Mouse (Mus musculus) monocyte, adult 5-6 weeks (primary cell): ENCODE results near the gene Elf5. TPM values are rescaled to one million over a fixed set of nuclear protein-coding genes. Genes with fewer than 3 reads are reported as not detected.

Source experiments
- total RNA-seq: library from RNA; stranded (forward); fragments of 200-1000, 200-491, 200-594 nt; gene quantifications from 3 replicates; pipeline ENCODE4 v1.2.3, GENCODE M21; 2017

Gene Elf5
- total RNA-seq, 1 experiment from 2014 or later: not detected

Other genes with a start within 250 kb of the Elf5 start
- 1.1 TPM in 1 of 3 replicates, not detected in the others for gene Ehf, start 108.4 kb upstream of the Elf5 start, total RNA-seq
- 79.1 to 135 TPM (median 82.4 TPM) in 3 replicates for gene Cat, start 73.5 kb downstream of the Elf5 start, total RNA-seq
- gene Abtb2, start 154.6 kb downstream of the Elf5 start, total RNA-seq: 6.0 to 16.5 TPM (median 9.1 TPM) in 3 replicates